Mouse (Mus musculus) adrenal gland, postnatal 14 days (tissue): ENCODE data around the gene Cyp4f14. TPM values are rescaled to one million over a fixed set of nuclear protein-coding genes. Genes with fewer than 3 reads are reported as not detected.
"Not testable (repeated sequence)": the region's sequence is repeated elsewhere in the genome, so short reads cannot be mapped to it uniquely, and the experiment has no call there.

ENCODE experiments used
- DNase-seq: peaks from one replicate; pipeline ENCODE4 v3.0.0; 2021; ENCODE audit warnings: mixed read lengths
- total RNA-seq: library from RNA; stranded (reverse); gene quantifications from 2 replicates; pipeline ENCODE4 v1.2.3, GENCODE M21; 2021

The Cyp4f14 gene
- total RNA-seq, 1 experiment from 2014 or later: 10.2 TPM

GRCm38 (mm10) chr17:32891239-32892180 is 25.6 kb downstream of the Cyp4f14 start, which contains the start of gene Zfp870:
Gene Zfp870, minus strand, starts transcription at chr17:32891642.
- DNase-seq: peak; percentile 93

DNA sequence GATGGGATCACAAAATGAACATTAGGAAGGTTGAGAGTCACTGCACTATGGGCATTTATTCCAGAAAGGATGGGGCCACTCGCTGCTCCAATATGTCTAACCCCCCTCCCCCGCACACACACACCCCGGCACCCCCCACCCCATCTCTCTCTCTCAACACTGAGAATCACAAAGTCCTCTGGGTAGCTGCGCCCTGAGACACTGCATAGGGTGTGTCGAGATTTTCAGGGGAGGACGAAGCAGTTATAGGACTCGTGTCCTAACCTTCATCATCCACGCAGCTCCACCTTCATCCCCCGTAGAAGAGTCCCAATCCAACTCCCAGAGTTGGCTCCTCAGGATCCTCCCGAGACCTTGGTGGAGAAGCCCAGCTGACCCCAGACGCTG is 26.3 kb downstream of the Cyp4f14 start:
- DNase-seq: no peak

GRCm38 (mm10) chr17:32889611-32890010 is 27.5 kb downstream of the Cyp4f14 start:
- DNase-seq: peak; percentile 40

DNA sequence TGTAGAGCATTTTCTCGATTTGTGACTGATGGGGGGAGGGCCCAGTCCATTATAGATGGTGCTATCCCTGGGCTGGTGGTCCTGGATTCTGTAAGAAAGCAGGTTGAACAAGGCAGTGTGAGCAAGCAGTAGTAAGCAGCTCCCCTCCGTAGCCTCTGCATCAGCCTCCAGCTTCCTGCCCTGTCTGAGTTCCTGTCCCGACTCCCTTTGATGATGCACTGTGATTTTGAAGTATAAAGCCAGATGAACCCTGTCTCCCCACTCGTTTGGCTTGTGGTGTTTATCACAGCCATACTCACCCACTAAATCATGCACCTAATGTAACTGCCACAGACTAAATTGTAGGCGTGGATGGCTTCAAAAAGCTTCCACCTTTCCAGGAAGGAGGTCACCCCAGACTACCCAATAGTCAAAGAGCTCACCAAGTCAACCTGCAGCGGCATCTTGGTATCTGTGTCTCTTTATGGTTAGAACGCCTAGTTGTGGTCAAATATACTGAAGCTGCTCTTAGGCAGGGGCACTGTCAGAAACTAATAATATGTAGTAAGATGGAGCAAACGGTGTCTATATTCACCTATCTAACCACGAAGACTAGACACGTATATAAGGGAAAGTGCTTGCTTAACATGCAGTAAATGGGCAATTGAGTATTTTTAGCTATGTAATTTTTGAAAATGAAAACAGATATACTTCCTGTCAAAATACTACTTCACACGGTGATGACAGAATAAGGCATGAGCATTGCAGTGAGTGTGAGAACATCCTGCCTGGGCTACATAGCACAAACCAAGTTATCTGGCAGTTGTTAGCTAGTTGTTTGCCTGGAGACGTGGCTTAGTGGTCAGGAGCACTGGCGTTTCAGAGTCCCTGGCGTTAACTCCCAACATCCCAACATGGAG is 36.6 kb downstream of the Cyp4f14 start:
- no peak for DNase-seq

GRCm38 (mm10) chr17:32878773-32879172 is 38.4 kb downstream of the Cyp4f14 start:
- DNase-seq: no peak

DNA sequence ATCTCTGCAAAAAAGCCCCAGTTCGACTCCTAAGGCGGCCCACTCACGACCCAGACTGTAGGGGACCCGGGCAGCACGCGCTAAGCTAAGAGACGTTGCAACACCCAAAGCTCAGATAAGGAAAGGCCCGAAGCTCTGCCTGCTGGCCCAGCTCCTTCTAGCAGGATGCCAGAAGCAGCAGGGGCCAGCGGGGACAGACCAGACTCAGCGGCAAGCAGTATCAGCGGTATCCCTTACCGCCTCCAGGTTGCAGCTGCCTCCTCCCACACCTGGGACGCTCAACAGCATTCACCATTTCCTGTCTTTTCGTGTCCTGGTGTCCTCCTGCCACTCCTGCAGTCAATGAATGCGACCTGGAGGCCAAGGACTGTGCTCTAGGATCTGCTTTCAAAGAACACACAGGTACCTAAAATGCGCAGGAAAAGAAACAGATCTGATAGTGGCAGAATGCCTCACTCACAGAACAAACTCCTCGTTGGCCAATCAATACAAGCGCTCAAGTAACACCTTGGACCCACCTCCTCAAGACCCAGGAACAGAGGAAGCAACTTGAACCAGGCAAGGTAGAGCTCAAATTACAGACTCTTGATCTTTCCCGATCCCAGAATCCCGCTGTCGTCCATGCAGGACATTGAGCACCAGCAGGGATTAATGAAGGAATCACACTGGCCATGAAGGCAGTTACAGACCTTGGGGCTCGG is 39.5 kb downstream of the Cyp4f14 start:
- DNase-seq: no peak

DNA sequence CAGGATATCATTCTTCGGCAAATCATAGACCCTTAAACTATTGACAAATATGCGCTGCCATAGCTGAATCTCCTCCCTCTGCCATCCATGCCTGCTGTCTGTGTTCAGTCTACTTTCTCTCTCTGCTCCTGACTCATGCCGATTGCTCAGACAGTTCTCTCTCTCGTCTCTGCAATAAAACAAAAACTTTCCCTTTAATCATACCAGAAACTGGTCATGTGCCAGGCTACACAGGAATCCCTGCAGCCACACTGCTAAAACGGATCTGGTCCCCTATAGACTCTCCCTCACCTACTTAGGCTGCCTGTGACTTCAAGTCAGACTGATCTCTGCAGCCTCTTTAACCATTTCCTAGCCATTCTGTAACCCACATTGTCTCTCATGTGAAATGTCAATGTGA is 44.4 kb downstream of the Cyp4f14 start:
- no peak for DNase-seq

GRCm38 (mm10) chr17:32872091-32872490 is 45.1 kb downstream of the Cyp4f14 start:
- DNase-seq: no peak

DNA sequence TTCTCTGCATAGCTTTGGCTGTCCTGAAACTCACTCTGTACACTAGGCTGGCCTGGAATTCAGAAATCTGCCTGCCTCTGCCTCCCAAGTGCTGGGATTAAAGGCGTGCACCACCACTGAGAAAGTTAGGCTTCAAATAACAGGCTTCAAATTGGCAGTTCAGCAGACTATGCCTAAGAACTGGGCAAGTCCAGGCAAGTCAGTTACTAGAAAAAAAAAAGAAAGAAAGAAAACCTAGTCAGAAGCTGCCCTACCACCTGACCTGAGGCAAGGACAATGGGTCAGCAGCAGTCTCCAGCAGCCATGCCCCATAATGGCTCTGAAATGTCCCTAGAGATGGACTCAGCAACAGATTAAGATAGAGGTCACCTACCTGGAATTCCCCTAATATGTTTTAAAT is 45.7 kb downstream of the Cyp4f14 start:
- DNase-seq: no peak

- not testable (repeated sequence) for DNase-seq
These were observed 49.9 kb downstream of the Cyp4f14 start for GRCm38 (mm10) chr17:32867266-32867665.

DNA sequence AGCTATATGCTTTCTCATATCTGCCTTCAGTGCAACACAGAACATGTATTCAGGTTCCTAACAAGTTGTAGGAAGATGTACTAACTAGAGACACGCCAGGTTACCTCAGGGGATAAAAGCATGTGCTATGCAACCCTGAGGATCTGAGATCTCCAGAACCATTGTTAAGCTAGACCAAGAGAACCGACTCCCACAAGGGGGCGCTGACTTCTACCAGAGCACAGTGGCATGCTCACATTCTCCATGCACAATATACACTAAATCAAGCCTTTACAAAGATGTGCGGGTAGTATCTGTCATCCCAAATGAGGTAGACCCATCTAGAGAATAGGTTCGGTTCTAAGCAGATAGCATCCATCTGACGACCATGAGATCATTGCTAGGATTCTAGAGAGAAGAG is 60.4 kb downstream of the Cyp4f14 start:
- not testable (repeated sequence) for DNase-seq

Other genes starting within 250 kb of the Cyp4f14 start
- gene Cyp4f15, start 231.7 kb downstream of the Cyp4f14 start, total RNA-seq: 2.1 and 15.6 TPM in 2 replicates
- 42.6 and 44.5 TPM in 2 replicates for gene Zfp871, start 129.1 kb downstream of the Cyp4f14 start, total RNA-seq
- gene Zfp811, start 107.4 kb downstream of the Cyp4f14 start, total RNA-seq: 0.44 and 0.75 TPM in 2 replicates
- gene Zfp799, start 87.1 kb downstream of the Cyp4f14 start, total RNA-seq: 9.1 and 12.7 TPM in 2 replicates
- 7.8 and 11.3 TPM in 2 replicates for gene Zfp870, start 25.7 kb downstream of the Cyp4f14 start, total RNA-seq
- 46.2 and 51.9 TPM in 2 replicates for gene Cyp4f13, start 30.1 kb upstream of the Cyp4f14 start, total RNA-seq
- 3.7 and 4.4 TPM in 2 replicates for gene Zfp472, start 48.5 kb upstream of the Cyp4f14 start, total RNA-seq
- gene Zfp952, start 75.8 kb upstream of the Cyp4f14 start, total RNA-seq: 8.5 and 10.0 TPM in 2 replicates
- 6.3 and 8.5 TPM in 2 replicates for gene Zfp763, start 116.1 kb upstream of the Cyp4f14 start, total RNA-seq
- not detected in 2 replicates for gene 4921501E09Rik, start 150.7 kb upstream of the Cyp4f14 start, total RNA-seq
- 7.4 and 9.5 TPM in 2 replicates for gene Zfp563, start 172.0 kb upstream of the Cyp4f14 start, total RNA-seq
- gene Morc2b, start 222.3 kb upstream of the Cyp4f14 start, total RNA-seq: not detected in 2 replicates